Mouse (Mus musculus): Measurements from ENCODE around the gene Sec1. TPM values are rescaled to one million over a fixed set of nuclear protein-coding genes. Genes with fewer than 3 reads are reported as not detected.

Sec1 gene
- polyA plus RNA-seq, 1 experiment from 2014 or later = 0.34 TPM

GRCm38 (mm10) chr7:45716460-45716857 lies 22.3 kb upstream of the Sec1 start:
- Histone ChIP-seq H3K27ac (no peak overlapping the region), H3K36me3 (replicated peaks) (peaks cover 34% of the 10 kb centered on the region), H3K9me3 (no peaks in the 10 kb centered on the region), H3K4me2 (peak overlapping the region; percentile 83), H3K4me3 (peak overlapping the region; percentile 65; the same call in 1 of the 2 replicates), H3K27me3 (replicated peaks) (no peaks in the 10 kb centered on the region), H3K4me1 (peaks cover 48% of the 10 kb centered on the region), H3K9ac (no peak overlapping the region)
- ATAC-seq (replicated peaks) = no peak
- 90% methylated on average over 3 of the region's 3 CpGs for WGBS

DNA sequence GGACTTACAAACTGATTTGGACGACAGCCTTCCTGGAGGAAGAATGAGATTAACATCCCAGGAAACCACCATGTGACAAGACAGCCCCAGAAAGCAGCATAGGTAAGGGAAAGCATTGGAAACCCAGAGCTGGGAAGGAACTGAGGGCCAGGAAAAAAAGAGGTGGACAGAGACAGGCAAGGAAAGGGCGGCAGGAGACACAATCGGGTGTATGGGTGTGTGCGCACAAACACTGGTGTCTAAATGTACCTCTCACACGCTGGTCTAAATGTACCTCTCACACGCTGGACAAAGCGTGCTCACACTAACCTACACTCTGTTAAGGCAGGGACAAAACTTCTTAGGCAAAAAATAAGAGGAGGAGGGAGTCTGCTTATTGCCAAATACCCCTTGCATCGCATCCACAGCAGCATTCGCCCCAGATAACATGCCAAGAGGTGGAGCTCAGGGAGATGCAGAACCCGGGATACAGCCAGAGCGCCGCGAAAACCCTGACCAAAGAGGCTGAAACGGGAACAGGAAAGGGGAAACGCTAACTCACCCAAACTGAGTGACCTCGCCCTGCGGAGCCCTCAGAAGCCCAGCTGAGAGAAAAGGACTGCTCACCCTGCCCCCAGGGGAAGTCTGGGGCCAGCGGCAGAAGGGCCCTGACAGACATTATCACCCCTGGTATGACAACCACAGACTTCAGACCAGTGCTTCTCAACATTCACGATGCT lies 21.7 kb upstream of the Sec1 start:
- Histone ChIP-seq H3K27ac (peak overlapping the region; percentile 80), H3K9me3 (no peaks in the 10 kb centered on the region), H3K4me1 (peaks cover 51% of the 10 kb centered on the region), H3K27me3 (replicated peaks) (no peaks in the 10 kb centered on the region), H3K4me2 (peak overlapping the region; percentile 83), H3K36me3 (replicated peaks) (peaks cover 36% of the 10 kb centered on the region), H3K4me3 (peak overlapping the region; percentile 65), H3K9ac (0 out of 2 replicates have a peak overlapping the region, but pooled peaks have one; percentile 9)
- ATAC-seq (replicated peaks) = no peak
- 86% methylated on average over 19 of the region's 19 CpGs for WGBS

DNA sequence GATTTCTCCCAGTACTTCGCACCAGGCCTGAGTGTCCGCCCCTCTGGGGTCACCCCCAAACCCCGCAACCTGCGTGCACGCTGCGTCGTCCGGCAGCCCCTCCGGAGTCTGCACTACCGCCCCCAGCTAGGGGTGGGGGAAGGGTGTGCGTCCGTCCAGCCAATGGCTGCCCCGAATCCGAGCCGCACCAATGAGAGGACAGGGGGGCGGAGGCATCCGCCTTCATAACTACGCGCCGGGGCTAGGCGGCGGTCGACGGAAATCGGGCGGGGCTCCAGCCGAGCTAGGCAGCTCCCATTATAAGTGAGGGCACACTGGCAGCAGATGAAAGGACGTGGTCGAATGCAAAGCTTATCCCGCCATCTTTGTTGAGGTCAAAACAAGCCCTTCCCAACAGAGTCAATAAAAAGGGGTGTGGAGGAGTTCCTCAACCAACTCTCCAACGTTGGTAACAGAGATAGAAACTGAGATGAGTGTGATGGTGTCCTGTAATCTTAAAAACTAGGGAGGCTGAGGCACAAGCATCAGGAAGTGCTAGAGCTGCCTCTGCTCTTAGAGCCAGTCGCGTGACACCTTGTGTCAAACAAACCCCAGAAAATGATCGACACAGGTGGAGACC lies 21.0 kb upstream of the Sec1 start, which contains the start of gene Rpl18:
TSS of gene Rpl18 (plus strand) at position 368 of the 619 bp plus-strand sequence.
- 7% methylated on average over 34 of the region's 34 CpGs for WGBS
- Histone ChIP-seq H3K9me3 (no peaks in the 10 kb centered on the region), H3K9ac (peak within 1 kb of the TSS; percentile 69), H3K4me1 (peaks cover 58% of the 10 kb centered on the region), H3K27me3 (replicated peaks) (no peaks in the 10 kb centered on the region), H3K4me3 (peak within 1 kb of the TSS; percentile 65), H3K4me2 (peak within 1 kb of the TSS; percentile 83), H3K36me3 (replicated peaks) (peaks cover 37% of the 10 kb centered on the region), H3K27ac (peak within 1 kb of the TSS; percentile 80)
- peak; percentile 92 for ATAC-seq (replicated peaks)

DNA sequence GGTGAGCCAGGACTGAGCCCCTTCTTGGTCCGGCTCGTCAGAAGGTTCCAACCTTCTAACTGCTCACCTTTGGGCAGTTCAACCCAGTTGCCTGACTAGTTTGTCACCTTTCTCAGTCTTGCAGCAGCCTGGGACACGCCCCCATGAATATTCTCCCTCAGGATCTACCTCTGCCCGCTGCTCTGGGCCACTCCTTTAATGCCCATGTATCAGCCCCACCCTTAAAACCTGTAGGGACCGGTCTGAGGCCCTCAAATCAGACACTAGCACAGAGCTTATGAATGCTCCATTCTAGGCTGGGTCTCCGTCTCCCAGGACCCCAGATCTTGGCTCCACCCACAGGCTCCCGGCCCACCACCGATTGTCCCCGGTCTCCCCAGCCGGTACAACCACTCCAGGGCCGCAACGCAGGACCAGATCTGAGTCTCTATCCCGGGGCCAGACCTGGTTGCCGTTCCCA lies 20.5 kb upstream of the Sec1 start:
- H3K36me3 ChIP-seq (replicated peaks) = peaks cover 35% of the 10 kb centered on the region
- peak overlapping the region; percentile 65 for H3K4me3 ChIP-seq
- peak overlapping the region; percentile 69 for H3K9ac ChIP-seq
- H3K27ac ChIP-seq = peak overlapping the region; percentile 71
- H3K4me2 ChIP-seq = peak overlapping the region; percentile 83
- WGBS = 12% methylated on average over 14 of the region's 14 CpGs
- peak; percentile 53 for ATAC-seq (replicated peaks)
- peaks cover 60% of the 10 kb centered on the region for H3K4me1 ChIP-seq
- no peaks in the 10 kb centered on the region for H3K27me3 ChIP-seq (replicated peaks)
- no peaks in the 10 kb centered on the region for H3K9me3 ChIP-seq

DNA sequence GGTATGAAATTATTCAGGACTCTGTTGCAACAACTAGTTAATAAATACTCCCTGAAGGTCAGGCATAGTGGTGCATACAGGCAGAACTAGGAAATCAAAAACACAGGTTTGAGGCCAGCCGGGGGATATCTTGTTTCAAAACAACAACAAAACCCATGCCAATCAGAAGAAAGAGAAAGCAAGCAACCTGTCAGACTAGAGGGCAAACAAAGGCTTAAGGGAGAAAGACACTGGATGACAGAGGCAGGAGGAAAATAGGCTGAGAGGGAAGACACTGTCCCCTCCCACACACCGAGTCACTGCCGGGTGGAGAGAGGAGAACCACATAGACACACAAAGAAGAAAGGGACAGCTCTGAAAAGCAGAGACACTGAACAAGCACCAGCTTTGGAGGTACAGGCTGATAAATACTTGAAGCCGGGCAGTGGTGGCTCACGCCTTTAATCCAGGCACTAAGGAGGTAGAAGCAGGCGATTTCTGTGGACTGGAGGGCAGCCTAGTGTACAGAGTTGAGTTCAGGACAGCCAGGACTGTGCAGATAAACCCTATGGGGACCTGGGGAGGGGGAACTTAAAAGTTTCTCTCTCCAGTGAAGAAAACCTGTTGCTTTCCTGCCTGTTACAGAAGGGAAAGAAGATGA lies 19.8 kb upstream of the Sec1 start:
- H3K4me2 ChIP-seq = peak overlapping the region; percentile 83
- peaks cover 60% of the 10 kb centered on the region for H3K4me1 ChIP-seq
- H3K4me3 ChIP-seq = peak overlapping the region; percentile 65
- H3K9me3 ChIP-seq = no peaks in the 10 kb centered on the region
- no peak for ATAC-seq (replicated peaks)
- WGBS = 90% methylated on average over 6 of the region's 6 CpGs
- peaks cover 32% of the 10 kb centered on the region for H3K36me3 ChIP-seq (replicated peaks)
- no peaks in the 10 kb centered on the region for H3K27me3 ChIP-seq (replicated peaks)
- no peak overlapping the region for H3K27ac ChIP-seq
- H3K9ac ChIP-seq = 0 out of 2 replicates have a peak overlapping the region, but pooled peaks have one; percentile 69

- peaks cover 32% of the 10 kb centered on the region for H3K36me3 ChIP-seq (replicated peaks)
These were observed 19.2 kb upstream of the Sec1 start for GRCm38 (mm10) chr7:45713396-45713795.

DNA sequence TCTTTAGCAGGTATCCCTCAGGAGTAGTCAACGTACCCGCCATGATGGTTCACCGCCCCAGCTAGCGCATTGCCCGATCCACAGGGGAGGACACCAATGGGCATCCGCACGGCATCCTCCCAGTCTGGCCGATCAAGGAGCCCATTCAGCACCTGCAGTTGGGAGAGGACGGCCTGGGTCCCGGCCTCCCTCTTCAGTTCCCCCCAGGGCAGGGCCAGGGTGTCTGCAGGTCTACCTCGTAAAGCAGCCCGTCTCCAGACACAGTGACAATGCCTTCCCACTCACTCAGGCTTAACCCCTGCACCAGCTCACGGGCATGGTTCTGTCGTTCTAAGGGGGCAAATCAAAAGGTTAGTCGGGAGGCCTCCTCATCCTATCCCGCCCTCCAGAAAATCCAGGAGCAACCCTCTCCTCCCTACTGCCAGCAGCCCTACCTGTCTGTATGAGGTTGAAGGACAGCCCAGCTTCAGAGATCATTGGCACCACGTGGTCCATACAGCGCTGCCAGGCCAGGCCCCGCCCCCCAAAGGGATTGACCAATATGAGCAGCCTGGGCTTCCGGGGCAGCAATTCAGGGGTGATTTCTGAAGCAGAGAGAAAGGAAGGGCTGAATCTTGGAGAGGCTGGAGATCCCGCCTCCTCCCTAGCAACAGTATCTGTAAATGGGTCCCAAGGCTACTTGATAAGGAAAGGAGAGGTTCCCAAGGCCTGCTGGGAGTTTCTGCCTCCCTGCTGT lies 18.0 kb upstream of the Sec1 start:
- 91% methylated on average over 21 of the region's 21 CpGs for WGBS
- Histone ChIP-seq H3K27ac (no peak overlapping the region), H3K4me3 (no peak overlapping the region), H3K36me3 (replicated peaks) (peaks cover 32% of the 10 kb centered on the region), H3K4me2 (no peak overlapping the region), H3K4me1 (peaks cover 70% of the 10 kb centered on the region), H3K9me3 (no peaks in the 10 kb centered on the region), H3K27me3 (replicated peaks) (no peaks in the 10 kb centered on the region), H3K9ac (no peak overlapping the region)
- ATAC-seq (replicated peaks) = no peak

More at GRCm38 (mm10) chr7:45713396-45713795, 19.2 kb upstream of the Sec1 start:
- no peaks in the 10 kb centered on the region for H3K9me3 ChIP-seq
- H3K9ac ChIP-seq = no peak overlapping the region
- H3K27ac ChIP-seq = no peak overlapping the region
- H3K4me1 ChIP-seq = peaks cover 61% of the 10 kb centered on the region
- no peak overlapping the region for H3K4me3 ChIP-seq
- WGBS = 92% methylated on average over 16 of the region's 16 CpGs
- no peaks in the 10 kb centered on the region for H3K27me3 ChIP-seq (replicated peaks)
- no peak for ATAC-seq (replicated peaks)
- no peak overlapping the region for H3K4me2 ChIP-seq

- Histone ChIP-seq H3K36me3 (replicated peaks) (peaks cover 32% of the 10 kb centered on the region), H3K9ac (no peak overlapping the region), H3K27me3 (replicated peaks) (no peaks in the 10 kb centered on the region), H3K27ac (no peak overlapping the region), H3K4me2 (no peak overlapping the region), H3K4me1 (peaks cover 70% of the 10 kb centered on the region), H3K9me3 (no peaks in the 10 kb centered on the region), H3K4me3 (no peak overlapping the region)
- ATAC-seq (replicated peaks) = no peak
- WGBS = 92% methylated on average over 24 of the region's 24 CpGs
These were observed 17.3 kb upstream of the Sec1 start for GRCm38 (mm10) chr7:45711316-45712021.

DNA sequence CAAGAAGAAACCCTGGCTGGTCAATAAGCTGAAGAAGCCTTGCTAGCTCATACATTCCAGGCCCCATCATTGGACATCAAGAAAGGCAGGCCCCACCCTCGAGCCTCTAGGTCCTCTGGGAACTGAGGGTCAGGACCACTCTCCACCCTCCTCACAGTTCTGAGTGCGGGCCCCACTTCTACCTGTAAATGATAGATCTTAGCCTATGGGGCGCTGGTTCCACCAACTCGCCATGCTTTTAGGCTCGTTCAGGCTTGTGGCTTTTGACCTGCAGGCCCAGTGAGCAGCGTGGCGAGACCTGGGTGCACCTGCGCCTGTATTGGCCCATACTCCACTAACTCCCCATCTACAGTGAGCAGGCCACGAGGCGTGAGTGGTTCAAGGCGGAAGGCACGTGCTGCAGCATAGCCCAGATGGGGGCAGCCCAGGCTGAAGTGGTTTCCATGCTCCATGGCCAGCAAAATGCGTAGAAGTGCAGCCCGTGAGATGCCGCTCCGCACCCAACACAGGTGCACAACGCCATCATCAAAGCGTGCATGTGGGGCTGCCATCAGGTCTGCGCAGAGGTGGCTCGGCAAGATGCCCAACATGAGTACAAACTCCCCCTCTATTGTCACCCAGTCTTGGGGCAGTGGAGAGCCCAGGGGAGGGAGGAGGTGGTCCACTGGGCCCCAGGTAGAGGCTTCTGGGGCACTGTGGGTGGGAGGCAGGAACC lies 16.4 kb upstream of the Sec1 start:
- H3K9me3 ChIP-seq = no peaks in the 10 kb centered on the region
- H3K27me3 ChIP-seq (replicated peaks) = no peaks in the 10 kb centered on the region
- H3K4me3 ChIP-seq = no peak overlapping the region
- H3K9ac ChIP-seq = no peak overlapping the region
- 94% methylated on average over 20 of the region's 20 CpGs for WGBS
- peaks cover 32% of the 10 kb centered on the region for H3K36me3 ChIP-seq (replicated peaks)
- ATAC-seq (replicated peaks) = no peak
- H3K4me1 ChIP-seq = peaks cover 70% of the 10 kb centered on the region
- H3K4me2 ChIP-seq = no peak overlapping the region
- H3K27ac ChIP-seq = peak overlapping the region; percentile 79

GRCm38 (mm10) chr7:45709677-45710355 lies 15.6 kb upstream of the Sec1 start:
- peak overlapping the region; percentile 79 for H3K27ac ChIP-seq
- H3K4me2 ChIP-seq = peak overlapping the region; percentile 91
- no peaks in the 10 kb centered on the region for H3K9me3 ChIP-seq
- ATAC-seq (replicated peaks) = no peak
- H3K36me3 ChIP-seq (replicated peaks) = peaks cover 32% of the 10 kb centered on the region
- H3K4me3 ChIP-seq = no peak overlapping the region; the same call in 1 of the 2 replicates
- no peak overlapping the region for H3K9ac ChIP-seq
- H3K27me3 ChIP-seq (replicated peaks) = no peaks in the 10 kb centered on the region
- 64% methylated on average over 14 of the region's 14 CpGs for WGBS
- H3K4me1 ChIP-seq = peaks cover 73% of the 10 kb centered on the region

Measured in midbrain, embryonic 15.5 days (tissue).